Mouse (Mus musculus) liver, embryonic 15.5 days (tissue): Measurements from ENCODE around the gene Gcnt3. TPM values are rescaled to one million over a fixed set of nuclear protein-coding genes. Genes with fewer than 3 reads are reported as not detected.

ENCODE experiments used
- ATAC-seq: fragments of 200-750 bp; cut with Nextera tagmentation; 2 replicates; pipeline ENCODE4 v1.8.0; 2017; ENCODE audit warnings: moderate number of reproducible peaks, mild to moderate bottlenecking, moderate library complexity; ENCODE audit not compliant: insufficient read depth
- H3K27ac ChIP-seq: fragments of 300-500 bp; sonication (generic); replicated peaks from 2 replicates; pipeline ENCODE4 v1.5.1; 2015; ENCODE audit warnings: mild to moderate bottlenecking, inconsistent platforms
- H3K27me3 ChIP-seq: fragments of 300-500 bp; sonication (generic); 2 replicates; pipeline ENCODE4 v1.6.1; 2015; ENCODE audit warnings: mild to moderate bottlenecking, inconsistent platforms
- H3K36me3 ChIP-seq: fragments of 300-500 bp; sonication (generic); replicated peaks from 2 replicates; pipeline ENCODE4 v1.6.1; 2015; ENCODE audit warnings: moderate library complexity, mild to moderate bottlenecking, inconsistent platforms
- H3K4me1 ChIP-seq: fragments of 300-500 bp; sonication (generic); replicated peaks from 2 replicates; pipeline ENCODE4 v1.6.1; 2015; ENCODE audit warnings: inconsistent platforms
- H3K4me2 ChIP-seq: fragments of 300-500 bp; sonication (generic); 2 replicates; pipeline ENCODE4 v1.6.1; 2015; ENCODE audit warnings: moderate library complexity, mild to moderate bottlenecking, inconsistent platforms
- H3K4me3 ChIP-seq: fragments of 300-500 bp; sonication (generic); replicated peaks from 2 replicates; pipeline ENCODE4 v1.5.1; 2015; ENCODE audit warnings: mild to moderate bottlenecking, inconsistent platforms
- H3K9ac ChIP-seq: fragments of 300-500 bp; sonication (generic); 2 replicates; pipeline ENCODE4 v1.6.1; 2015; ENCODE audit warnings: moderate library complexity, mild to moderate bottlenecking, inconsistent platforms
- H3K9me3 ChIP-seq: fragments of 300-500 bp; sonication (generic); replicated peaks from 2 replicates; pipeline ENCODE4 v1.6.1; 2016; ENCODE audit warnings: inconsistent platforms
- WGBS: fragments of 180-500 bp; shearing (Covaris S2); methylation state at CpG from one replicate; pipeline ENCODE4 v1.1.7; 2015; ENCODE audit warnings: mixed read lengths; ENCODE audit not compliant: insufficient replicate concordance; 5-methylcytosine and 5-hydroxymethylcytosine counted together
- polyA plus RNA-seq: library from polyadenylated mRNA; unstranded; fragments of >200 nt; fragmentation: Nextera tagmentation; extraction: Ambion mirVana; gene quantifications from 2 replicates; pipeline ENCODE4 v1.2.1, GENCODE M21; 2015

The Gcnt3 gene
- polyA plus RNA-seq, 1 experiment from 2014 or later: not detected

- Histone ChIP-seq H3K36me3 (peaks cover 76% of the 10 kb centered on the region), H3K9ac (no peak overlapping the region), H3K9me3 (no peaks in the 10 kb centered on the region), H3K27me3 (no peaks in the 10 kb centered on the region), H3K4me1 (peaks cover 2% of the 10 kb centered on the region; the same call in 1 of the 2 replicates), H3K4me3 (no peak overlapping the region), H3K4me2 (no peak overlapping the region), H3K27ac (no peak overlapping the region)
- 75% methylated on average over 10 of the region's 10 CpGs for WGBS
- no peak for ATAC-seq
These were observed 34.4 kb downstream of the Gcnt3 start for GRCm38 (mm10) chr9:70003516-70003915.

DNA sequence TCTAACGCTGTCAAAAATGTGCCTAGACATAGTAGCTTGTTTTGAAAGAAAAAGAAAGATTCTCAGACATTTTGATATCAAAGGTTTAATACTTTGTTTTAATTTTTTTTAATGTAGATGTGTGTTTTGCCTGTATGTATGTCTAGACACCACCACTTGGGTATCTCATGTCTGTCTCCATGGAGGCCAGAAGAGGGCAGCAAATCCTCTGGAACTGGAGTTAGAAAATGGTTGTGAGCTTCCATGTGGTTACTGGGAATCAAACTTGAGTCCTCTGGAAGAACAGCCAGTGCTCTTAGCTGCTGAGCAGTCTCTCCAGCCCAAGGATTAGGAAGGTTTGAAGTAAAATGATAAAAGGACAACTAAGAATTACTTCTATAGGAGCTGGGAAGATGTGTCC lies 38.6 kb downstream of the Gcnt3 start:
- ATAC-seq: no peak
- H3K4me3 ChIP-seq: no peak overlapping the region
- 0 out of 2 replicates have a peak, but pooled peaks cover 9% of the 10 kb centered on the region for H3K4me1 ChIP-seq
- no peaks in the 10 kb centered on the region for H3K9me3 ChIP-seq
- peaks cover 85% of the 10 kb centered on the region for H3K36me3 ChIP-seq
- no peak overlapping the region for H3K4me2 ChIP-seq
- no peak overlapping the region for H3K27ac ChIP-seq
- H3K27me3 ChIP-seq: no peaks in the 10 kb centered on the region
- 78% methylated on average over 1 of the region's 1 CpGs for WGBS
- no peak overlapping the region for H3K9ac ChIP-seq

GRCm38 (mm10) chr9:69994547-69994946 lies 43.3 kb downstream of the Gcnt3 start:
- no peaks in the 10 kb centered on the region for H3K9me3 ChIP-seq
- H3K4me2 ChIP-seq: no peak overlapping the region
- H3K36me3 ChIP-seq: peaks cover 49% of the 10 kb centered on the region
- H3K27me3 ChIP-seq: no peaks in the 10 kb centered on the region
- no peak for ATAC-seq
- no peak overlapping the region for H3K9ac ChIP-seq
- no peak overlapping the region for H3K4me3 ChIP-seq
- H3K4me1 ChIP-seq: peaks cover 43% of the 10 kb centered on the region
- no peak overlapping the region for H3K27ac ChIP-seq
- 81% methylated on average over 5 of the region's 5 CpGs for WGBS

DNA sequence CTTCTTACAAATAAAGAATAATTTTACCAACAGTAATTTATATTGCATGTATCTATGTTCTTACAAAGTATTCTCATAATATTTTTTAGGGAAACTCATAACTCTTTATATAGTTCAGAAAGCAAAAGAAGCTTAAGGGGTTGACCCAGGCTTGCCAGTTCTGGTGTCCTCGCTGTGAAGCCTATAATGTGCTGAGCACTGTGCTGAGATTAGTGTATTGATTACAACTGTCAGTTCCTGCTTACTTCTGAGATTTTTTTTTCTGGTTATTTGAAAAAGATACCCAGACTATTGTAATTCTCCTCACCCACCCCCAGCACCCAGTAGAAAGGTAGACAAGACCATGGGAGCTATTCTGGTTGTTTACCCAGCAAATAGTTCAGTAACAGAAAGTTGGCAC lies 44.4 kb downstream of the Gcnt3 start:
- ATAC-seq: no peak
- Histone ChIP-seq H3K27me3 (no peaks in the 10 kb centered on the region), H3K4me1 (peaks cover 48% of the 10 kb centered on the region), H3K9me3 (no peaks in the 10 kb centered on the region), H3K4me3 (no peak overlapping the region), H3K4me2 (no peak overlapping the region), H3K9ac (no peak overlapping the region), H3K27ac (no peak overlapping the region; the same call in 1 of the 2 replicates), H3K36me3 (peaks cover 38% of the 10 kb centered on the region)
- WGBS: 39% methylated on average over 1 of the region's 1 CpGs

- peaks cover 32% of the 10 kb centered on the region for H3K36me3 ChIP-seq
- ATAC-seq: no peak
- H3K4me3 ChIP-seq: no peak overlapping the region
- no peaks in the 10 kb centered on the region for H3K9me3 ChIP-seq
- H3K4me2 ChIP-seq: peak overlapping the region; percentile 23; the same call in 1 of the 2 replicates
- WGBS: 4% methylated on average over 5 of the region's 5 CpGs
- no peaks in the 10 kb centered on the region for H3K27me3 ChIP-seq
- peaks cover 48% of the 10 kb centered on the region for H3K4me1 ChIP-seq
- no peak overlapping the region for H3K9ac ChIP-seq
- peak overlapping the region; percentile 58 for H3K27ac ChIP-seq
These were observed 45.0 kb downstream of the Gcnt3 start for GRCm38 (mm10) chr9:69992841-69993277.

- peak overlapping the region; percentile 97 for H3K9ac ChIP-seq
- peaks cover 10% of the 10 kb centered on the region; the same call in 1 of the 2 replicates for H3K27me3 ChIP-seq
- peaks cover 12% of the 10 kb centered on the region for H3K36me3 ChIP-seq
- H3K4me1 ChIP-seq: peaks cover 51% of the 10 kb centered on the region
- ATAC-seq: no peak
- 14% methylated on average over 5 of the region's 5 CpGs for WGBS
- H3K9me3 ChIP-seq: no peaks in the 10 kb centered on the region
- no peak overlapping the region for H3K27ac ChIP-seq
- H3K4me3 ChIP-seq: peak overlapping the region; percentile 96
- H3K4me2 ChIP-seq: peak overlapping the region; percentile 72
These were observed 47.5 kb downstream of the Gcnt3 start for GRCm38 (mm10) chr9:69990346-69990745.

DNA sequence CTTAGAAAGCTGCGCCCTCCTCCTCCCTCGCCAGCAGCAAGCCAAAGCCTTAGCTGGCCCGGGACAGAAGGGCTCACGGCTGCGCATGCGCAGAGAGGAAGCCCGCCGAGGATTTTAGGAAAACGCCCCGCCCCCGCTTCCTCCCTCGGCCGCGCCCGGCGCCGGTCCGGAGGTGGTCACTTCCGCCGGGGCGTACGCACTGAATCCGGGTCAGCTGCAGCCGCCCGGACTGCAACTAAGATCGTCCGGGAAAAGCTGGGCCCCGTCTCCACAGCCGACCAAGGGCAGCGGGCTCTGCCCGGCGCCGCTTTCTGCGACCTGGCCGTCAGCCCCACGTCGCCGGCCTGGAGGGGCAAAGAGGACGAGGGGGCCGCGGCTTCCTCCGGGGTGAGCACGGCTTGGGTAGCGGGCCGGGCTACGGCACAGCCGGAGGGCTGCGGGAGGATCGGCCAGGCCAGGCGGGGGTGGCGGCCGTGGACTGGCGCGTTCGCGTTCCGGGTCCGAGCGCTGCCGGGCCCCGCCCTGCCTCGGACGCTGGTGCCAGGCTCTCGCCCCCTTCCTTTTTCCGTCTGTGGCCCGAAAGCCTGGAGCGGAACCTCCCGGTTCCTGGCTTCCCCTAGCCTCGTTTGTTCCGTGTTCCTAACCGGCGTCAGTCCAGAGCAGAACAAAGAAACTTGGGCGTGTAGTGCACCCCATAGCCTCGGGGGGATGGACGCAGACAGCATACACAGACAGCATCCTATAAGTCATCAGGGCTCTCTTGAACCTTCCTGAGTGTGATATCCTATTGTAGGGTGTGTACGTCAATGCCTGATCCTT lies 48.4 kb downstream of the Gcnt3 start, which contains the start of gene Bnip2:
Gene Bnip2, plus strand, starts transcription at position 164 of the 819 bp plus-strand sequence.
- peaks cover 10% of the 10 kb centered on the region; the same call in 1 of the 2 replicates for H3K27me3 ChIP-seq
- H3K9ac ChIP-seq: peak within 1 kb of the TSS; percentile 97
- WGBS: under 1% methylated on average over 76 of the region's 76 CpGs
- no peaks in the 10 kb centered on the region for H3K9me3 ChIP-seq
- H3K36me3 ChIP-seq: peaks cover 5% of the 10 kb centered on the region; the same call in 1 of the 2 replicates
- peaks cover 43% of the 10 kb centered on the region for H3K4me1 ChIP-seq
- peak within 1 kb of the TSS; percentile 72 for H3K4me2 ChIP-seq
- peak within 1 kb of the TSS; percentile 94 for H3K27ac ChIP-seq
- peak; percentile 87 for ATAC-seq
- H3K4me3 ChIP-seq: peak within 1 kb of the TSS; percentile 96

GRCm38 (mm10) chr9:69988706-69989302 lies 49.1 kb downstream of the Gcnt3 start:
- Histone ChIP-seq H3K27me3 (peaks cover 10% of the 10 kb centered on the region; the same call in 1 of the 2 replicates), H3K36me3 (peaks cover 5% of the 10 kb centered on the region; the same call in 1 of the 2 replicates), H3K4me1 (peaks cover 42% of the 10 kb centered on the region), H3K4me2 (peak overlapping the region; percentile 72), H3K9me3 (no peaks in the 10 kb centered on the region), H3K4me3 (peak overlapping the region; percentile 96), H3K9ac (peak overlapping the region; percentile 97), H3K27ac (peak overlapping the region; percentile 94)
- 0 out of 2 replicates have a peak, but pooled peaks have one; percentile 11 for ATAC-seq
- 25% methylated on average over 16 of the region's 16 CpGs for WGBS

DNA sequence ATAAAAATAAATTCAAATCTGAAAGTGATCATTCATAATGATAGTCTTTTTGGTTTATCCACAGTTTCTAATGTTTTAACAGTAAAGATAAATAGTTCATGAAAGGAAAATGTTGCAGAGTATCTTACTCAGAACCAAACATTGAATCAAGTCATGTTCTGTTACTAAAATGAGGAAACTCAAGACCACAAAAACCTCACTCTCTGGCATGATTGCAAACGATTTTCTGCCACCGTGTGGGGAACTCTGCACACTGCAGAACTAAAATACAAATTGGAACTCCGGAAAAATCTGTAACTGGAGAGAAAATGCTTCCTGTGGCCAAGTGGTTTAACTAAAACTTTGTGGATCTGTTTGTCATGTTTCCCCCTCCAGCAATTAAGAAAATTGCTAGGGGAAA lies 50.3 kb downstream of the Gcnt3 start:
- no peaks in the 10 kb centered on the region for H3K9me3 ChIP-seq
- H3K27ac ChIP-seq: no peak overlapping the region
- WGBS: 0% methylated on average over 3 of the region's 3 CpGs

GRCm38 (mm10) chr9:69986571-69986970 lies 51.3 kb downstream of the Gcnt3 start:
- H3K9ac ChIP-seq: no peak overlapping the region
- WGBS: 57% methylated on average over 5 of the region's 5 CpGs
- peaks cover 25% of the 10 kb centered on the region for H3K4me1 ChIP-seq
- peaks cover 10% of the 10 kb centered on the region; the same call in 1 of the 2 replicates for H3K27me3 ChIP-seq
- H3K9me3 ChIP-seq: no peaks in the 10 kb centered on the region
- no peaks in the 10 kb centered on the region for H3K36me3 ChIP-seq
- ATAC-seq: no peak
- H3K27ac ChIP-seq: no peak overlapping the region
- H3K4me2 ChIP-seq: no peak overlapping the region
- no peak overlapping the region for H3K4me3 ChIP-seq

More for the DNA sequence above, 50.3 kb downstream of the Gcnt3 start:
- H3K9ac ChIP-seq: no peak overlapping the region
- H3K4me3 ChIP-seq: no peak overlapping the region
- no peak for ATAC-seq
- H3K27me3 ChIP-seq: peaks cover 10% of the 10 kb centered on the region; the same call in 1 of the 2 replicates
- H3K36me3 ChIP-seq: no peaks in the 10 kb centered on the region; the same call in 1 of the 2 replicates
- no peak overlapping the region for H3K4me2 ChIP-seq
- H3K4me1 ChIP-seq: peaks cover 36% of the 10 kb centered on the region

DNA sequence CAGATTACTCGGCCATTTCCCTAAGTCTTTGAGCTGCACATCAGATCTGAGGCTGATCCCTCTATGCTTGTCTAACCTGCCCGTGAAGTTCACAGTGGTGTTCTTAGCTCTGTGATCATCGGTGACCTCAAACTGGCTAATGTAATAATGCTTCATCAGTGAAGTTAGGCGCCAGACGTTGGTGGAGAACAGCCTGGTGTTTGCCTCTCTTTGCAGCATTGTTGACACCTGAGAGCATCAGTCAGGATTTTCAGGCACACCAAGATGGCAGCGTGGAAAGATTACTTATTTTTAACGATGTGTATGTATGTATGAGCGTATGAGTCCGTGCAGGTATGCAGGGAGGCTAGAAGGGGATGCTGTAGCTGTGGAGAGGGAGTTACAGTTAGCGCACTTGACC lies 51.8 kb downstream of the Gcnt3 start:
- Histone ChIP-seq H3K4me1 (peaks cover 20% of the 10 kb centered on the region), H3K36me3 (no peaks in the 10 kb centered on the region), H3K4me2 (no peak overlapping the region), H3K27me3 (peaks cover 10% of the 10 kb centered on the region; the same call in 1 of the 2 replicates), H3K9me3 (no peaks in the 10 kb centered on the region), H3K9ac (no peak overlapping the region), H3K27ac (no peak overlapping the region), H3K4me3 (no peak overlapping the region)
- no peak for ATAC-seq
- WGBS: 62% methylated on average over 10 of the region's 10 CpGs
